Mouse (Mus musculus) lung, embryonic 15.5 days (tissue): ENCODE measurements around the gene Dmrt3. TPM values are rescaled to one million over a fixed set of nuclear protein-coding genes. Genes with fewer than 3 reads are reported as not detected.

Source experiments
- ATAC-seq: fragments of 200-750 bp; cut with Nextera tagmentation; 2 replicates; pipeline ENCODE4 v1.8.0; 2017; ENCODE audit warnings: moderate number of reproducible peaks, borderline replicate concordance; ENCODE audit not compliant: low FRiP score, low TSS enrichment; ENCODE audit errors: extremely low read depth
- H3K27ac ChIP-seq: fragments of 300-500 bp; sonication (generic); 2 replicates; pipeline ENCODE4 v1.5.1; 2015; ENCODE audit warnings: moderate library complexity, mild to moderate bottlenecking, inconsistent platforms
- H3K27me3 ChIP-seq: fragments of 300-500 bp; sonication (generic); 2 replicates; pipeline ENCODE4 v1.6.1; 2015; ENCODE audit warnings: inconsistent platforms
- H3K36me3 ChIP-seq: fragments of 300-500 bp; sonication (generic); 2 replicates; pipeline ENCODE4 v1.6.1; 2015; ENCODE audit warnings: inconsistent platforms
- H3K4me1 ChIP-seq: fragments of 300-500 bp; sonication (generic); 2 replicates; pipeline ENCODE4 v1.6.1; 2015; ENCODE audit warnings: inconsistent platforms
- H3K4me2 ChIP-seq: fragments of 300-500 bp; sonication (generic); 2 replicates; pipeline ENCODE4 v1.6.1; 2015; ENCODE audit warnings: inconsistent platforms, mild to moderate bottlenecking, moderate library complexity
- H3K4me3 ChIP-seq: fragments of 300-500 bp; sonication (generic); 2 replicates; pipeline ENCODE4 v1.5.1; 2015; ENCODE audit warnings: mild to moderate bottlenecking, inconsistent platforms
- H3K9ac ChIP-seq: fragments of 300-500 bp; sonication (generic); 2 replicates; pipeline ENCODE4 v1.6.1; 2015; ENCODE audit warnings: inconsistent platforms
- H3K9me3 ChIP-seq: fragments of 300-500 bp; sonication (generic); 2 replicates; pipeline ENCODE4 v1.6.1; 2016; ENCODE audit warnings: inconsistent platforms
- WGBS: fragments of 180-500 bp; shearing (Covaris S2); methylation state at CpG from one replicate; pipeline ENCODE4 v1.1.7; 2015; 5-methylcytosine and 5-hydroxymethylcytosine counted together
- polyA plus RNA-seq: library from polyadenylated mRNA; unstranded; fragments of >200 nt; fragmentation: Nextera tagmentation; extraction: Ambion mirVana; gene quantifications from 2 replicates; pipeline ENCODE4 v1.2.1, GENCODE M21; 2015

The Dmrt3 gene
- polyA plus RNA-seq, 1 experiment from 2014 or later, result 0.29 TPM

DNA sequence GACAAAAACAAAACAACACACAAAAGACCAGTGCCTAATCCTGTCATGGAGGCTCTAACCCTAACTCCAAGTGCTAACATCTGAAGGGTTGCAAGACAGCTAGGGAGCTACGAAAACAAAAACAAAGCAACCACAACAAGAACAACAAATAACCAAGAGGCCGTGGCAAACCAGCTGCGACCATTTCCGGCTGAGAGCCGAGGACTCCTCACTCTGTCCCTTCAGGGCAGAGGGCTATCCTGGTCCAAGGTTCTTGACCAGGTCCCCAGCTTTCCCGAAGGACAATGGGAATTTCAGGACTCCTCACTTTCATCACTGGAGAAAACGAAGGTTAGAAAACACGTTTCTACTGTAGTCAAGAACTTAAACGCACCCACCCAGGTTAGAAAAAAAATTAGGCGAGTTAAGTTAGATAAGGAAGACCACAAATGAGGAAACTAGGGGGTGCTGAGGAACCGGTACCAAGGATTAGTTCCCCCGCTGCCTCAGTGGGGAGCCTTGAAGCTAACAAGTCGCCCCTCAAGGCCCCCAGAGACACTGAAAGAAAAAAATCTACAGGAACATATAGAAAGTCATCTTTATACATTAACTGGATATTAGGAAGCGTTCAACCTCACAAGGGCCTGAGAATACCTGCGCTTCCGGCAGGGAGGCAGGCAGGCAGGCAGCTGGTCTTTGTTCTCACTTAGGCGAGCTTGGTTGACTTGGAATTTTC is 60.6 kb downstream of the Dmrt3 start:
- Histone ChIP-seq H3K9ac (no peak overlapping the region), H3K27ac (no peak overlapping the region), H3K27me3 (peaks cover 99% of the 10 kb centered on the region), H3K36me3 (no peaks in the 10 kb centered on the region), H3K4me1 (peaks cover 26% of the 10 kb centered on the region), H3K4me3 (no peak overlapping the region), H3K4me2 (no peak overlapping the region), H3K9me3 (no peaks in the 10 kb centered on the region)
- ATAC-seq, result no peak
- WGBS, result 3% methylated on average over 17 of the region's 17 CpGs

DNA sequence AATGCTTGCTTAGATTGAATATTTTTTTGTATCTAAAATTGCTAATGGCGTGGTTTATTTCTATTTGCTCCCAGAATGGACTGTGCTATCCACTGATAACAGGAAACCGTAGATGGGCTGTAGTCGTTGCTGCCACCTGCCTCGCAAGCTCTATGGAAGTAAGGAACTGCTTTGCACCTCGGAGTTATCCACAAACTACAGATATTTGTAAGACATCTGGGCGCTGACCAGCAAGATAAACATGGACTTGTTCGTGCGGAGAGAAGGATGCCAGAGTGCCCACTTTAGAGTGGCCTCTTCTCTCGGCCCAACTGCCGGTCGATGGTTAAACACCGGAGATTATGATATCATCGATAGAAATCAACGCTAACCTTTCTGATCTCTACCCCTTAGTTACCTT is 61.6 kb downstream of the Dmrt3 start:
- Histone ChIP-seq H3K9me3 (no peaks in the 10 kb centered on the region), H3K9ac (no peak overlapping the region), H3K4me1 (peaks cover 26% of the 10 kb centered on the region), H3K4me3 (peak overlapping the region; percentile 43), H3K36me3 (no peaks in the 10 kb centered on the region), H3K27me3 (peaks cover 99% of the 10 kb centered on the region), H3K4me2 (peak overlapping the region; percentile 85), H3K27ac (no peak overlapping the region)
- WGBS, result under 1% methylated on average over 14 of the region's 14 CpGs
- ATAC-seq, result no peak

DNA sequence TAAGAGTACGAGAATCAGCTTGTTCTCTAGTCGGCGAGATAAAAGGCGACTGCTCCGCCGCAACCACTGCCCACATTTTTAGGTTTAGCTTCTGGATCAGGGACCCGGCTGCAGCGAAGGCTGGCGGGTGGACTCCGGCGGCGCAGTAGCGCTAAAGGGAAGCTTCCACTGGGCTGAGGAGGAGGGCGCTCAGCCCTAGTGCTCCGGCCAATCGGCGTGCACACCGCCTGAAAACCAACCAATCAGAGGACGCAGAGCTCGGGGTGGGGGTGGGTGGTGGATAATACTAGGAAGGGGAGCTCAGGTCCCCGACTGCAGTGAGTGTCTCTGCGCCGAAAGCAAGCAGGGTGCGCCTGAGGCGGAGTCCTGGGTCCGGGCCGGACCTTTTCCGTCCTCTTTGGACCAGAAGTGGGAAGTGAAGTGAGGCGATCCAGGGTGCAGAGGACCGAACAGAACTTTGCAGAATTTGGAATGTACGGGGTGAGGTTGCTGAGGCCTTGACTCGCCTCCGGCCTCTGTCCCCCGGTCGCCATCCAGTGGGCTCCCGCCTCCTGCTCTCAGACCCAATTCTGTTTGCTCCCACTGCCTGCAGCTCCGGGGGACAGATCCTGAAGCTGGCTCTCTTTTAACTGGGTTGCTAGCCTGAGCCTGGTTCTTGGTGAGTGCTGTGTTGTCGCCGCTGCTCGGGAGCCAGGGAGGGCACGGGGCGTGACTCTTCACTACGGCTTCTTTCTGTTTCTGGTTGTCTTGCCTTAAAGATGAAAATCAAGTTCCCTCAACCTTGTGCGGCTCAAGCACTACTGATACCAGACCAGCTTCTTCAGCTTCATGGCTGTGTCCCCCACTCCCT is 62.2 kb downstream of the Dmrt3 start, which contains the start of gene Dmrt2:
TSS of gene Dmrt2 (plus strand) at position 311 of the 850 bp plus-strand sequence.
- Histone ChIP-seq H3K27ac (no peak within 1 kb of the TSS), H3K27me3 (peaks cover 97% of the 10 kb centered on the region), H3K9me3 (no peaks in the 10 kb centered on the region), H3K4me1 (peaks cover 26% of the 10 kb centered on the region), H3K9ac (no peak within 1 kb of the TSS), H3K4me3 (peak within 1 kb of the TSS; percentile 43), H3K4me2 (peak within 1 kb of the TSS; percentile 85), H3K36me3 (no peaks in the 10 kb centered on the region)
- peak; percentile 97 for ATAC-seq
- under 1% methylated on average over 44 of the region's 44 CpGs for WGBS

Other genes starting within 250 kb of the Dmrt3 start
- gene Dmrt1, start 104.7 kb upstream of the Dmrt3 start, polyA plus RNA-seq, result not detected in 2 replicates
- 0.76 and 1.6 TPM in 2 replicates for gene Dmrt2, start 62.1 kb downstream of the Dmrt3 start, polyA plus RNA-seq